Mouse (Mus musculus) C2C12 (cell line): ENCODE data around the gene Arid5b.

Source experiments
- CEBPB ChIP-seq: IDR thresholded peaks from one replicate; pipeline ENCODE4 v1.6.1; 2011; ENCODE audit warnings: low read depth, mild to moderate bottlenecking, control low read depth, moderate library complexity
- CTCF ChIP-seq: IDR thresholded peaks from one replicate; pipeline ENCODE4 v1.5.1; 2011; ENCODE audit not compliant: control insufficient read depth, insufficient read depth, insufficient read length
- FOSL1 ChIP-seq: IDR thresholded peaks from one replicate; pipeline ENCODE4 v1.8.0; 2011; ENCODE audit warnings: mild to moderate bottlenecking, low read length; ENCODE audit not compliant: poor library complexity, insufficient read depth, severe bottlenecking
- MAX ChIP-seq: IDR thresholded peaks from one replicate; pipeline ENCODE4 v1.6.1; 2011; ENCODE audit warnings: mild to moderate bottlenecking, control low read depth
- USF1 ChIP-seq: IDR thresholded peaks from one replicate; pipeline ENCODE4 v1.6.1; 2011; ENCODE audit warnings: low read depth, mild to moderate bottlenecking, control low read depth, moderate library complexity

- TF ChIP-seq CEBPB, result no peak
- no peak for TF ChIP-seq FOSL1
- no peak for TF ChIP-seq CTCF
- no peak for TF ChIP-seq MAX
- no peak for TF ChIP-seq USF1
Observed at GRCm38 (mm10) chr10:68085574-68085973, 193.0 kb downstream of the Arid5b start.
